Mouse (Mus musculus): ENCODE data around the gene Meioc. TPM values are rescaled to one million over a fixed set of nuclear protein-coding genes. Genes with fewer than 3 reads are reported as not detected.
A peak's percentile ranks its signal among the peaks of the same experiment; 100 is the strongest.

Gene Meioc
- polyA plus RNA-seq, 1 experiment from 2014 or later: 1.1 TPM

DNA sequence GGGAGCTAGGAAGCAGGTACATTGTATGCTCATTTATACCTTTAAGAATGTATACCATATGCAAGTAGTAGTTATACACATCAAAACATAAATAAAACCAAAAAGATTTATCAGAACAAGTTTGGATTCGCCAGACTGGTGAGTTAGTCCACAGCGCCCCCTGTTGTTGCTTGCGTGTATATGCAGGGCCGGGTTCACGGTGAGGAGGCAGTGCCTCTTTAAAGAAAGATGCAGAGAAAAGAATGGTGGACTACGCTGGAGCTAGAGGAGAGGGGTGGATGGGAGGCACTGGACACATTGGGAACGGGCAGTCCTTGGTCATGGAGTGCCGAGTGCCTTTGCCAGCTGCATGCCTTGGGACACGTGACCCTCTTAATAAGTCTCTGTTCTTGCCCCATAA is 12.1 kb upstream of the Meioc start:
- no peak for ATAC-seq (ENCODE audit: insufficient number of reproducible peaks, insufficient read depth, low FRiP score, low read depth)
- H3K36me3 ChIP-seq (ENCODE audit: control insufficient read depth, insufficient read depth, low read length): no peaks in the 10 kb centered on the region
- no peak overlapping the region for H3K27ac ChIP-seq (replicated peaks in 1 of 2; ENCODE audit: control insufficient read depth in 1 of 2, insufficient read depth in 1 of 2, low read depth in 2 of 2, low read length in 2 of 2)
- no peaks in the 10 kb centered on the region for H3K9me3 ChIP-seq (ENCODE audit: control insufficient read depth, low read length)
- H3K27me3 ChIP-seq (ENCODE audit: control insufficient read depth, insufficient read depth, low read length): no peaks in the 10 kb centered on the region
- WGBS: 3% methylated on average over 9 of the region's 9 CpGs
- H3K9ac ChIP-seq (ENCODE audit: low read length): no peak overlapping the region
- no peak overlapping the region for H3K4me2 ChIP-seq (ENCODE audit: low read length)
- H3K4me1 ChIP-seq (ENCODE audit: control insufficient read depth in 2 of 2, insufficient read depth in 2 of 2, low read length in 2 of 2): peaks cover 3 to 6% of the 10 kb centered on the region in 2 experiments
- no peak overlapping the region for H3K4me3 ChIP-seq (ENCODE audit: control insufficient read depth in 1 of 2, insufficient read depth in 1 of 2, low read depth in 1 of 2, low read length in 2 of 2)

DNA sequence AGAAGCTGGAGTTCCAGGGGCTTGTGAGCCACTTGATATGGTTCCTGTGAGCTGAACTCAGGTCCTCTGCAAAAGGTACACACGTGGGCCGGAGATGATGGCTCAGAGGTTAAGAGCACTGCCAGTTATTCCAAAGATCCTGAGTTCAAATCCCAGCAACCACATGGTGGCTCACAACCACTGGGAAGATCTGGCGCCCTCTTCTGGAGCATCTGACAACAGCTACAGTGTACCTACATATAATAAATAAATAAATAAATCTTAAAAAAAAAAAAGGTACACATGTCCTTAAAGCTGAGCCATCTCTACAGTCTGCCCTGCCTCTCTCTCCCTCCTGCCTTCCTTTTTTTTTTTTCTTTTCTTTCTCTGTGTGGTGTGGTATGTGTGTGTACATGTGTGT is 10.7 kb upstream of the Meioc start:
- Histone ChIP-seq H3K9ac (ENCODE audit: low read length) (no peak overlapping the region), H3K27me3 (ENCODE audit: control insufficient read depth, insufficient read depth, low read length) (no peaks in the 10 kb centered on the region), H3K27ac (replicated peaks in 1 of 2; ENCODE audit: control insufficient read depth in 1 of 2, insufficient read depth in 1 of 2, low read depth in 2 of 2, low read length in 2 of 2) (no peak overlapping the region), H3K4me3 (ENCODE audit: control insufficient read depth in 1 of 2, insufficient read depth in 1 of 2, low read depth in 1 of 2, low read length in 2 of 2) (no peak overlapping the region), H3K9me3 (ENCODE audit: control insufficient read depth, low read length) (no peaks in the 10 kb centered on the region), H3K4me2 (ENCODE audit: low read length) (no peak overlapping the region), H3K4me1 (ENCODE audit: control insufficient read depth in 2 of 2, insufficient read depth in 2 of 2, low read length in 2 of 2) (peaks cover 2 to 3% of the 10 kb centered on the region in 2 experiments; a peak in 3 of 4 replicates), H3K36me3 (ENCODE audit: control insufficient read depth, insufficient read depth, low read length) (no peaks in the 10 kb centered on the region)
- no peak for ATAC-seq (ENCODE audit: insufficient number of reproducible peaks, insufficient read depth, low FRiP score, low read depth)
- WGBS: 64% methylated on average over 3 of the region's 3 CpGs

DNA sequence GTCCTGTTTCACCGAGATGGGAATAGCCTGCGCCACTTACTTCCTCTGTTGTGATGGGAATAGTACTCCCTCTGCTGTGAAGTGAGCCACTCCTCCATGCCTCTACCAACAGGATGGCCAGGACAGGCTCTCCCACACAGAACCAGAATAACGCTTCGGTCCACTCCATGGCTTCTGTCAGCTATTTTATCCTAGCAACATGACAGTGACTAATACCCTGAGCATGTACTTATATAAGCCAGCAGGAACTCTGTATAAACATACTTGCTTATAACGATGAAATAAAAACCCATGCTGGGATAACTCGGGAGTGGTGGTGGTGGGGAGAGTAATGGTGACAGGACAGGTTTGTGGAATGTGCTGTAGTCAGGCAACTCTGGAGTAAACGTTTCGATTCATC is 7.6 kb upstream of the Meioc start:
- no peak overlapping the region for H3K4me3 ChIP-seq (ENCODE audit: control insufficient read depth in 1 of 2, insufficient read depth in 1 of 2, low read depth in 1 of 2, low read length in 2 of 2)
- WGBS: 64% methylated on average over 8 of the region's 8 CpGs
- no peaks in the 10 kb centered on the region for H3K4me1 ChIP-seq (ENCODE audit: control insufficient read depth in 2 of 2, insufficient read depth in 2 of 2, low read length in 2 of 2)
- H3K4me2 ChIP-seq (ENCODE audit: low read length): no peak overlapping the region
- no peaks in the 10 kb centered on the region for H3K27me3 ChIP-seq (ENCODE audit: control insufficient read depth, insufficient read depth, low read length)
- no peak overlapping the region for H3K27ac ChIP-seq (replicated peaks in 1 of 2; ENCODE audit: control insufficient read depth in 1 of 2, insufficient read depth in 1 of 2, low read depth in 2 of 2, low read length in 2 of 2)
- ATAC-seq (ENCODE audit: insufficient number of reproducible peaks, insufficient read depth, low FRiP score, low read depth): no peak
- H3K9me3 ChIP-seq (ENCODE audit: control insufficient read depth, low read length): no peaks in the 10 kb centered on the region
- H3K9ac ChIP-seq (ENCODE audit: low read length): no peak overlapping the region
- no peaks in the 10 kb centered on the region for H3K36me3 ChIP-seq (ENCODE audit: control insufficient read depth, insufficient read depth, low read length)

DNA sequence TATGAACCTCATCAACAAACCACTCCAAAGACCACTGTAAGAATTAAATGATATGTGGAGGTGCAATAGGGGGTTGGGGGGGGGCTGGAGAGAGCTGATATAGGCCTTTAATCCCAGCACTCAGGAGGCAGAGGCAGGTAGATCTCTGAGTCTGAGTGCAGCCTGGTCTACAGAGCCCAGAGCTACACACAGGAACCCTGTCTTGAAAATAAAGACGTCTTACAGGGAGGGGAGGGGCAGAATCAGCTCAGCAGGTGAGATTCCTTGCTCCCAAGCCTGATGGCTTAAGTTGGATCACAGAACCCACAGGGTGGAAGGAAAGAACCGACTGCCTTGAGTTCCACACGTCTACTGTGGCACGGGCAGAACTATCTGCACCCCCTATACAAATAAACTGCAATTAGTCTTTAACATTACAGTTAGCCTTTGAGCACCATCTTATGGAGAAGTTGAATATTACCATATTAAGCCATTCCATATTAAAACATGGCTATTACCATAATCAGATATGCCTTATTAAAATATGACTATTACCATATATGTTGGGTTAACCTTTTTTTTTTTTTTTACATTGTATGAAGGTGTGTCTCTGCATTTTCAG is 7.1 kb upstream of the Meioc start:
- H3K4me3 ChIP-seq (ENCODE audit: control insufficient read depth in 1 of 2, insufficient read depth in 1 of 2, low read depth in 1 of 2, low read length in 2 of 2): no peak overlapping the region
- H3K4me2 ChIP-seq (ENCODE audit: low read length): no peak overlapping the region
- no peaks in the 10 kb centered on the region for H3K36me3 ChIP-seq (ENCODE audit: control insufficient read depth, insufficient read depth, low read length)
- ATAC-seq (ENCODE audit: insufficient number of reproducible peaks, insufficient read depth, low FRiP score, low read depth): no peak
- no peak overlapping the region for H3K27ac ChIP-seq (replicated peaks in 1 of 2; ENCODE audit: control insufficient read depth in 1 of 2, insufficient read depth in 1 of 2, low read depth in 2 of 2, low read length in 2 of 2)
- no peaks in the 10 kb centered on the region for H3K4me1 ChIP-seq (ENCODE audit: control insufficient read depth in 2 of 2, insufficient read depth in 2 of 2, low read length in 2 of 2)
- no peak overlapping the region for H3K9ac ChIP-seq (ENCODE audit: low read length)
- H3K9me3 ChIP-seq (ENCODE audit: control insufficient read depth, low read length): no peaks in the 10 kb centered on the region
- H3K27me3 ChIP-seq (ENCODE audit: control insufficient read depth, insufficient read depth, low read length): no peaks in the 10 kb centered on the region
- WGBS: 31% methylated on average over 4 of the region's 4 CpGs

DNA sequence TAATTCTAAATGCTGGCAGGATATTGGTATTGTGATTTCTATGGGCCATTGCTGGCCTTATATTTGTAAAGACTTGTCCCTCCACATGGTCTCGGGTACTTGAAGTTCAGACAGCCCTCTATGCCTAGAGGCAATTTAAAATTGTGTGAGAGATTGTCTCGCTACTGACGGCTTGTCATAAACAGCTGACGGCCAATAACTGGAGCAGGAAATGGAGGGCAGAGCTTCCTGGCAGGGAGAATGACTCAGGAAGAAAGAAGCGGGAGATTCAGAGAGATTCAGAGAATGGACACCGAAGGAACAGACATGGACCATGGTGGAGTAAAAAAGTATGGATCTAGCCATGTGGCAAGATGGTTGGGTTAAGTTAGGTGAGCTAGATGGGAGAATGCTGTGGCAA is 6.6 kb upstream of the Meioc start:
- Histone ChIP-seq H3K4me3 (ENCODE audit: control insufficient read depth in 1 of 2, insufficient read depth in 1 of 2, low read depth in 1 of 2, low read length in 2 of 2) (no peak overlapping the region), H3K4me2 (ENCODE audit: low read length) (no peak overlapping the region), H3K4me1 (ENCODE audit: control insufficient read depth in 2 of 2, insufficient read depth in 2 of 2, low read length in 2 of 2) (no peaks in the 10 kb centered on the region), H3K36me3 (ENCODE audit: control insufficient read depth, insufficient read depth, low read length) (no peaks in the 10 kb centered on the region), H3K27me3 (ENCODE audit: control insufficient read depth, insufficient read depth, low read length) (no peaks in the 10 kb centered on the region), H3K27ac (replicated peaks in 1 of 2; ENCODE audit: control insufficient read depth in 1 of 2, insufficient read depth in 1 of 2, low read depth in 2 of 2, low read length in 2 of 2) (no peak overlapping the region), H3K9me3 (ENCODE audit: control insufficient read depth, low read length) (no peaks in the 10 kb centered on the region), H3K9ac (ENCODE audit: low read length) (no peak overlapping the region)
- WGBS: 70% methylated on average over 6 of the region's 6 CpGs
- no peak for ATAC-seq (ENCODE audit: insufficient number of reproducible peaks, insufficient read depth, low FRiP score, low read depth)

DNA sequence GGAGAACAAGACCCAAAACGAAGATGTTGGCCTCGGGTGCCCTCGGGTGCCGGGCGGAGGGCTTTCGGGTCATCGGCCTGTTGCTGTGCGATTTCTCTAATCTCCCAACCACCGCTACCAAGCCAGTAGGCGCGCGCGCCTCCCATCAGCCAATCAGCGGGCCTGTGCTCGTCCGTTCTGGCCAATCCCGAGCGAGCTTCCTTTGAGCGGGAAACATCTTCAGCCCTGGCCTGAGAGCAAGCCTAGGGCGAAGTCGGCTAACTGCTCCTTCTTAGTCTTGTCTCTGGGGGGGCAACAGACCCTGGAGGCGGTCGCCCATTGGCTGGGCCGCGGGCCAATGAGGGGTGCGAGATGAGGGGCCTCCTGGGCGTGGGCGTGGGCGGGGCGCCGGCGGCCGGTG is 1.6 kb downstream of the Meioc start:
- 42% methylated on average over 33 of the region's 33 CpGs for WGBS

DNA sequence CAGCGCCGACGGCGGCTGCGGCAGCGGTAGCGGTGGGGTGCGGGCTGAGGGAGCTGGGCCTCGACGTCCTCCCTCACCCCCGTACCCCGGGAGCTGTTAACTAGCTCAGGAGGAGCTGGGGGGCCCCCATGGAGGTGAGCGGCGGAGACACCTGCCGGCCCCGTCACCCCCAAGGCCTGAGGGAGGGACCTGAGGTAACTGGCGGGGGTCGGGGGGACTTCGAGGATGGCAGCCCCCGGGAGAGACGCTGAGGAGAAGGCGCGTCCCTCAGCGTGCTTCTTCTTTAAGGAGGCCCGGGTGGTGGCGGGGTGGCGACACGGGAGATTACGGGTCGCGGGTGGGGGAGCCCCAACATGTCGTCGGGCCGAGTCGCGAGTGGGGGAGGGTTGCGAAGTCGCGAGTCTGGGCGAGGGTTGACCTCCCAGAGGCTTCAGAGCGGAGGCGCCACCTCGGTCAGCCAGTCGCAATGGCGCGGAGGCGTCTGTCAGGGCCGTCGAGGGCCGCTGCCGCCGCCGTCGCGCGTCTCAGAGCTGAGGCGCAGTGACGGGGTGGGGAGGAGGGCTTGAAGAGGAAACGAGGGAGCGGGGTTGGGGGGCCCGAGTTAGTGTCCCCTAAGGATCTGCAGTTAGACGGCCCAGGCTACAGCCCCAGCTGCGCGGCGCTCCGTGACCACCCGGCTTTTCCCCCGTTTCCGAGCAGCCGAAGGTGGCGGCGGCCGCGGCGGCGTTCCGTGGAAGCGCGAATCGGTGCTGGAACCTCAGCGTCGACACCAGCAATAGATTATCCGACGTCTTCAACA is 2.3 kb downstream of the Meioc start:
- no peak for ATAC-seq (ENCODE audit: insufficient number of reproducible peaks, insufficient read depth, low FRiP score, low read depth)
- Histone ChIP-seq H3K9me3 (ENCODE audit: control insufficient read depth, low read length) (peaks cover 14% of the 10 kb centered on the region), H3K4me2 (ENCODE audit: low read length) (peak overlapping the region; percentile 55), H3K27ac (replicated peaks in 1 of 2; ENCODE audit: control insufficient read depth in 1 of 2, insufficient read depth in 1 of 2, low read depth in 2 of 2, low read length in 2 of 2) (no peak overlapping the region), H3K27me3 (ENCODE audit: control insufficient read depth, insufficient read depth, low read length) (peaks cover 32% of the 10 kb centered on the region), H3K9ac (ENCODE audit: low read length) (no peak overlapping the region), H3K36me3 (ENCODE audit: control insufficient read depth, insufficient read depth, low read length) (no peaks in the 10 kb centered on the region), H3K4me3 (ENCODE audit: control insufficient read depth in 1 of 2, insufficient read depth in 1 of 2, low read depth in 1 of 2, low read length in 2 of 2) (peak overlapping the region; percentile 2 to 34; a peak in 3 of 4 replicates), H3K4me1 (ENCODE audit: control insufficient read depth in 2 of 2, insufficient read depth in 2 of 2, low read length in 2 of 2) (peaks cover 0 to 2% of the 10 kb centered on the region in 2 experiments; a peak in 1 of 4 replicates)
- WGBS: 39% methylated on average over 74 of the region's 84 CpGs

More for the DNA sequence above, 1.6 kb downstream of the Meioc start:
- no peak for ATAC-seq (ENCODE audit: insufficient number of reproducible peaks, insufficient read depth, low FRiP score, low read depth)
- Histone ChIP-seq H3K4me3 (ENCODE audit: control insufficient read depth in 1 of 2, insufficient read depth in 1 of 2, low read depth in 1 of 2, low read length in 2 of 2) (peak overlapping the region in 1 of 2 experiments; percentile 34; a peak in 1 of 4 replicates), H3K9ac (ENCODE audit: low read length) (no peak overlapping the region), H3K36me3 (ENCODE audit: control insufficient read depth, insufficient read depth, low read length) (no peaks in the 10 kb centered on the region), H3K4me1 (ENCODE audit: control insufficient read depth in 2 of 2, insufficient read depth in 2 of 2, low read length in 2 of 2) (peaks cover 0 to 2% of the 10 kb centered on the region in 2 experiments; a peak in 1 of 4 replicates), H3K27me3 (ENCODE audit: control insufficient read depth, insufficient read depth, low read length) (peaks cover 32% of the 10 kb centered on the region), H3K9me3 (ENCODE audit: control insufficient read depth, low read length) (peaks cover 14% of the 10 kb centered on the region), H3K4me2 (ENCODE audit: low read length) (peak overlapping the region; percentile 55), H3K27ac (replicated peaks in 1 of 2; ENCODE audit: control insufficient read depth in 1 of 2, insufficient read depth in 1 of 2, low read depth in 2 of 2, low read length in 2 of 2) (no peak overlapping the region)
